Mouse (Mus musculus): ENCODE measurements around the gene Gck.

Gene Gck

GRCm38 (mm10) chr11:5877421-5877820, 72.5 kb downstream of the Gck start:
- DNase-seq (ENCODE audit: low spot score): no peak

DNA sequence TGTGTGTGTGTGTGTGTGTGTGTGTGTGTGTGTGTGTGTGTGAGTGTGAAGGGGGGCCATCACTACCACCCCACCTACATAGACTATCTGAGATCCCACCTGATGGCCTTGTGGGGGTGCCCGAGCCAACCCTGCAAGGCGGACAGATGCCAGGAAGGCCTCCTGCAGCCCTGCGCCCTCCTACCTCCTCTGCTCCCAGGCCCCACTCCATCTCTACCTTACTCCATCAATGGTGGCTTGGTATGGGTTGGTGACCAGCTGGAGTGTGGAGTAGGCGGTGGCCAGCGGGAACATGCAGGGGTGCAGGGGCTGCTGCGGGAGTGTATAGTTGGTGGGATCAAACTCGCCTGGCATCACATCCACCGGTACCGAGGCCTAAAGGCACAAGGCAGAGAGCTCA, 76.7 kb downstream of the Gck start:
- DNase-seq (ENCODE audit: low spot score): no peak

DNA sequence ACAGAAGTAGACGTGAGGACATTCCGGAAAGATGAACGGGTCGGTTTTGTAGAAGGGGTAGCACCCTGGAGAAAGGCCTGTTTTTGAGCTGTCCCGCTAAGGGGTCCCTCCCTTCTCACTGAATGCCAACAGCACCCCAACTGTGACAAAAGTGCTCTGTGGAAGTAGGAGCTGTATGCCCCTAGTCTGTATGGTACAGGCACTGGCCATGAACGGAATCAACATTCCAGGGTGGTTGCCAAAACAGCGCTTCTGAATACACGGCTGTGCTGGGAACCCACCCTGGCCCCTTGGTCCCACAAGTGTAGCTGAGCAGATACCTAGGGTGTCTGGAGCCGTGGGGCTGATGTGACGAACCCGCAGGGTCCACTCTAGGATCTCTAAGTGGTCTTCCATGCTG, 77.2 kb downstream of the Gck start:
- DNase-seq (ENCODE audit: low spot score): no peak

GRCm38 (mm10) chr11:5870069-5870468, 79.8 kb downstream of the Gck start:
- DNase-seq (ENCODE audit: low spot score): no peak

- no peak for DNase-seq (ENCODE audit: low spot score)
Observed at GRCm38 (mm10) chr11:5869331-5869730, 80.5 kb downstream of the Gck start.

GRCm38 (mm10) chr11:5868324-5868723, 81.6 kb downstream of the Gck start:
- no peak for DNase-seq (ENCODE audit: low spot score)

DNA sequence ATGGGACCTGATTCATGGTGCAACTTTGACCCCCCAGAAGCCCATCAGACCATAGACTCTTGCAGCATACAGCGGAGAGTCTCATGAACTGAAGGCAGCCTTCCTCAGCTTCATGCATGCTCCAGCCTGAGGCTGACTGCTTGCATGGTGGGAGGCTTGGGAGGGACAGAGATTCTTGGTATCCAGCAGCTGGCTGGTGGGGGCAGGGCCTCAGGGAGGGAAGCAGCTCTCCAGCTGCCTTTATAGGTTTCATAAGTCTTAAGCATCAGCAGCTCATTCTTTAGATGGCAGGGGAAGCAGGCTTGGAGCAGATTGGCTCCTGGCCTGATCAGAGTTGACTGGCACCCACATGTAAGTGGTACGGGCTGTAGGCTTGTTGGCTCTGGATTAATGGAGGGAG, 82.7 kb downstream of the Gck start:
- no peak for DNase-seq (ENCODE audit: low spot score)

DNA sequence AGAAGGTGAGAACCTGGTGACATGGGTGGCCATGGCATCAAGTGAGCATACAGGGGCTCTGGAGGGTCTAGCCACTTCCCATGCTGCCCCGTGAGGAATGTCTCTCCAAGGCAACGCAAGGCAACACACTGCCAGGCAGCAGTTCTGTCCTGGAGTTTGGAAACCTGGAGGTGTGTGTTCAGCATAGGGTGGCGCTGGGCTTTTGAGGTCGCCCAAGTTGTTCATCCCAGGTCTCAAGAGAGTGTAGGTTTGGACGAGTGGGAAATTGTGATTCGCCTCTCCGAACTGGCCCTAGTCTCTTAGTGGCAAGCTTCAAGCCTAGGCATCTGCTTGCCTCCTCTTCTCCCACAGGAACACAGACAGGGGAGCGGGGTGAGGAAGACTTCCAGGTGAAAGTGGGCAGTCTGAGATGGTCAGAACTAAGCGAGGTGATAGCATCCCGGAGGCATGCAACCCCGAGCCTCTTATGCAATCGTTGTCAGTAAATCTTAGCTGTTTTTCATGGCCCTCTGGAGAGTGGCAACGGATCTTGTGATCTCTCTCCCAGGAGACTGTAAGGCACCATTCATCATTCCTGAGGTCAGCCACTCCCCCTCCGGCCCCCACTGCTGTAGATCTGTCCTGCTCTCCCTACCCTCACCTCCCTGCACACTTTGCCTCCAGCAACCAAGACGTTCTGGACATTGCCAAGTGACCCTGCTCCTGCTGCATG, 87.3 kb downstream of the Gck start:
- peak; percentile 21 for DNase-seq (ENCODE audit: low spot score)

DNA sequence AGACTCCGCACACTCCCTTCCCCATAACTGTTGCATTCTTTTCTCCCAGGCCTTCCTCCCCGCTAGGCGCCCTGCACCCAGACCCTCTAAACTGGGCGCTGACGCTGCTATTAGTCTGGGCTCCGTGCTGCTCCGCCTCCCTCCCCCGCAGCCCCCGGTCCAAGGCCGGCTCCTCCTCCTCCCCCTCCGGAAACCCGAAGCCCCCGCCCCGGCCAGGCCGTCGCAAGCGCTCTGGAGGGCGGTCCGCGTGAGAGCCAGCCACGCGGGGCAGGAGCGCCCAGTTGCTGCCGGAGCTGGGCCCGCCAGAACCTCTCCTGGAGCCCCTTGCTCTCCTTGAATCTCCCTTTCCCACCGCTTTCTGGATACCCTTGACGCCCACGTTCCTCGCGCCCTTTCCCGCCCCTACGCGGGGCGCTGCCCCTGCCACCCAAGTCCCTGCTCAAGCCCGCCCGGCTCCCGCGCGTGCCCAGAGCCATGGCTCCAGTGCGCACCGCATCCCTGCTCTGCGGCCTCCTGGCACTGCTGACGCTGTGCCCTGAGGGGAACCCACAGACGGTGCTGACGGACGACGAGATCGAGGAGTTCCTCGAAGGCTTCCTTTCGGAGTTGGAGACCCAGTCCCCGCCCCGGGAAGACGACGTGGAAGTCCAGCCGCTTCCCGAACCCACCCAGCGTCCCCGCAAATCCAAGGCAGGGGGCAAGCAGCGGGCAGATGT, 88.0 kb downstream of the Gck start, which contains the start of gene Aebp1:
Aebp1 (plus strand) TSS at position 270 of the 716 bp plus-strand sequence.
- peak; percentile 60 for DNase-seq (ENCODE audit: low spot score)

DNA sequence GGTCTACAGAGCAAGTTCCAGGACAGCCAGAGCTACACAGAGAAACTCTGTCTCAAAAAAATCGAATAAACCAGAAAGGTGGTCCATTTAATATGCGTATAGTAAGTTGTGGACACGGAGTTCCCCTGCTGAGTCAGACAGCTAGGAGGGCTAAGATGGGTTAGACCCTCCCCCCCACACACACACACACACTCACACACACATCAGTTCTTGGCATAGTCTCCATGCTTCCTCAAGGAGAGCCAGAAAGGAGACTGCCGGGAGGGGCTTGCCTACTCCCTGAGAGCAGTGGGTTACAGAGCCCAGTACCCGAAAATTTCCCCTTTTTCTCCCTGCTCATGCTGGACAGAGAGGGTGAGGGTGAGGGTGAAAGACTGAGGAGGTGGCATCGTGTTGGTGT, 89.2 kb downstream of the Gck start:
- no peak for DNase-seq (ENCODE audit: low spot score)

- DNase-seq (ENCODE audit: low spot score): no peak
Observed at GRCm38 (mm10) chr11:5859883-5860550, 89.9 kb downstream of the Gck start.

DNA sequence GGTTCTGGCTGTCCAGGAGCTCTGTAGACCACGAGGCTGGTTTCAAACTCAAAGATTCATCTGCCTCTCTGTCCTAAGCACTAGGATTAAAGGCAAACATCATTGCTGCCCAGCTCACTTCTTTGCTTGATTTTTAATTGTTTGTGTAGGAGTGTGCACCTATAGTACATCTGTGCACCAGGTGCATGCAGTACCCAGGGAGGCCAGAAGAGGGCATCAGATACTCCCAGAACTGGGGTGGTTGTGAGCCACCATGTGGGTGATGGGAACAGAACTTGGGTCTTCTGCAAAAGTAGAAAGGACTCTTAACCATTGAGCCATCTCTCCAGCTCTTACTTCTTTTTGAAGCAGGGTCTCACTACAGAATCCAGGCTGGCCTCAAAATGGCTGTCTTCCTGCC, 91.2 kb downstream of the Gck start:
- no peak for DNase-seq (ENCODE audit: low spot score)

DNA sequence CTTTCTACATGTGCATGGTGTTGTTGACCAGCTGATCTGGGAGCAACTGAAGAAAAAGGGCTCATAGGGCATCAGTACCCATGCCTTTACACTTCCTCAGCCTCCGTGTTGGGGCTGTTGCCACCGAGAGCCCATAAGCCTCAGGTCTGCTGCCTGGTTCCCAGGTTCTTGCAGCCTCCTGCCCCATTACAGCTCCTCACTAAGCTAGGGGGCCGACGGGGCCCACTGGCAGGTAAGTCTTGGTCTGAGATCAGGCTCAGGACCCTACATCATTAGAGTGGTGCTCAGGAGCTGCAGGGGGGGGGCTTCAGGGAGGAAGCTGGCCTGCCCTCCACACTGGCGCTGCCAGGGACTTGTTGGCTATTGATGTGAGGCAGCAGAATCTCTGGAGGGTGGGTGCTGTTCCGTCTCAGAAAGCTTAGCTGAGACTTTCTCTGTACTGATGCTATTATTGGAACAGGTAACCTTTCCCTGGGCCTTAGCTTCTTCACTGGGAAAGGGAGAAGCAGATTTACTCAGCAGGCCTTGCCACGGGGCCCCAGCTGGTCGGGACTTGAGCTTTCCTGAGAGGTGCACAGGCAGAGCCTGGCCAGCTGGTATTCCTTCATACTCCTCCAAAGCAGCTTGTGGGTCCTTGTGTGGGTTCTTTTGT, 93.3 kb downstream of the Gck start:
- DNase-seq (ENCODE audit: low spot score): no peak

DNA sequence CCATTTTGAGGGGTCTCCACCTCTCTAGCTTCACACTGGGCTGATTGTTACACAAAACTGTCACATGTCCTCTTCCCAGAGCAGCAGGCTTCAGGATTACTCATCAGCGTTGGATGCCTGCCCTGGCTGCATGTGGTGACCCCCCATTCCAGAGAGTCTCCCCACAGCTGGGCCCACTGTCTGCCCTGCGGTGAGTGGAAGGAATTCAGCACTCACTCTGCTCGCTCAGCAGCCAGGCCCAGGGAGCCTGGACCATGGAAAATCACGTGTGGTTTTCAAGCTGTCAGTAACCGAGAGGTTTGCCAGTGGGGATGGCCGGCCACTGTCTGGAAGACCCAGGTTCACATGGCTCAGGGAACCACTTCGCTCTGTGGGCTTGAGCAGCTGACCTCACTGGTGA, 94.0 kb downstream of the Gck start:
- no peak for DNase-seq (ENCODE audit: low spot score)

DNA sequence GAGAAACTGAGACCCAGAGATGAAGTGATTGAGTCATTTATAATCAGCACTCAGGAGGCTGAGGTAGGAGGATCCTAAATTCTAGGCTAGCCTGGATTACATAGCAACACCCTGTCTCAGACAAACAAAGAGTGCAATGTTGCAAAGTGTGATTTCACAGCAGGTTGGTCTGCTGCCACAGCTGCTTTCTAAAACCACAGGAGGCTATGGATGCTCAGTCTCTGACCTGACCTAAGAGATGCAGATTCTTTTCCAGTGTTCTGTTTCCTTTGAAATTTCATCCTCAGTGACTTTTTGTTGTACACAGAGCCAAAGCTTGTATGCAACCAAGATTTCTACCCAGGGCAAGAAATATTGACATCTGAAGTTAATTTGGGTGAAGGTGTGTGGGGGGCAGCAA, 94.4 kb downstream of the Gck start:
- DNase-seq (ENCODE audit: low spot score): no peak

DNA sequence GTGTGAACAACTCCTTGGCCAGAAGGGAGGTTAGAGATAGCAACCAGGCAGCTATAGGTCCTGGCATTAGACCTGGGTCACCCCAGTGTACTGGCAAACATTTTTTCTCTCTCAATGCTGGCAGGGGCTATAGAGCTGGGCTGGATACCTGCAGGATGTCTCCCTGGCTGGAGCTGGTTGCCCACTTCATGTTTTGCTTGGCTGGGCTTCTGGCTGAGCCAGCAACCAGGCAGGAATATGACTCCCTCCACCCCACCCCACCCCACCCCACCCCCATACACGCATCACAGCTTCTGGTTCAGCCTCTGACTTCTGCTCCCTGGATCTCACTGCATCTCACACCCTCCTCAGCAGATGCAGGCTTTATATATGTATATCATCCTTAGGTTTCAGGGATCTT, 97.6 kb downstream of the Gck start:
- no peak for DNase-seq (ENCODE audit: low spot score)

GRCm38 (mm10) chr11:5851021-5851736, 98.7 kb downstream of the Gck start:
- no peak for DNase-seq (ENCODE audit: low spot score)
